Mouse (Mus musculus): Measurements from ENCODE around the gene Dctn3.

DNA sequence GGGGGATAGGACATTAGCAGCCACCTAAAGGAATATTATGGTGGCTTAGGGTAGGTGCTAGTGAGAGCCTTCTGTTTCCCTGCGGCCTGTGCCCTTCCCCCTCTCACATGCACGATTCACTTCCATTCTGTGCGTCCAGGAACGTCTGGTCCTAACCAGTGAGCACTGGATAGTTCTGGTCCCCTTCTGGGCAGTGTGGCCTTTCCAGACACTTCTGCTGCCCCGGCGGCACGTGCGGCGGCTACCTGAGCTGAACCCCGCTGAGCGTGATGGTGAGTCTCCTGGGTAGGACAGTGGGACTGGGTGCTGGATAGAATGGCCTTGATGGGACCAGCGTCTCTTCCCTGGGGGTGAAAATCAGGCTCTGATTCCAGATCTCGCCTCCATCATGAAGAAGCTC, 34.4 kb upstream of the Dctn3 start:
- TF ChIP-seq CTCF (IDR thresholded peaks at IDR 0.05; ENCODE audit: control insufficient read depth, insufficient read depth, low read length) (no peak), POLR2A (IDR thresholded peaks at IDR 0.05; ENCODE audit: borderline replicate concordance, control insufficient read depth, low read depth, low read length) (no peak)

Data from bone marrow, adult 2 months (tissue).